Mouse (Mus musculus): Measurements from ENCODE around the gene Zfp791. TPM values are rescaled to one million over a fixed set of nuclear protein-coding genes. Genes with fewer than 3 reads are reported as not detected.
"Not testable (repeated sequence)": the region's sequence is repeated elsewhere in the genome, so short reads cannot be mapped to it uniquely, and the experiment has no call there.

Gene Zfp791
- 1 to 10 TPM; 6.7 to 7.2 TPM for total RNA-seq (2021)
- long read RNA-seq, partial matches to known transcripts: 0 of 2 reads
- long read RNA-seq, other reads (novel, unspliced or antisense): 0 of 2 reads

DNA sequence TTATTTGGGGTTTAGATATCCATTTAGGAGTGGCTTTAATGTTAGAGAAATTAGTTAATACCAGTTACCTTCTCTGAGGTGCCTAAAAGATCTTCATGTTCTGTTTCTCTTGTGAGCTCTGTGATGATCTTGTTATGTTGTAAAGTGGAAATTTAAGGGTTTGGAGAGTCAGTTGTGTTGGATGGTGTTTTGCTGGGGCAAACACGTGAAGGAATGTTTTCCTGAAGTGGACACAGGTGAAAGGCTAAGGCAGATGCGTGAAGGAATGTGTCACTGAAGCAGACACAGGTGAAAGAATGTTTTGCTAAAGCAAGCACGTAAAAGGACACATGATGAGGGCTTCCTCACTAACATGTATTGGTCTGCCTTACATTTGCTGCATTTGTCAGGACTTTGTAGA lies at the start of gene Zfp791:
TSS of gene Zfp791 (minus strand) at position 101 of the 400 bp plus-strand sequence.
- no peak for DNase-seq (ENCODE audit: low spot score in 2 of 2)

DNA sequence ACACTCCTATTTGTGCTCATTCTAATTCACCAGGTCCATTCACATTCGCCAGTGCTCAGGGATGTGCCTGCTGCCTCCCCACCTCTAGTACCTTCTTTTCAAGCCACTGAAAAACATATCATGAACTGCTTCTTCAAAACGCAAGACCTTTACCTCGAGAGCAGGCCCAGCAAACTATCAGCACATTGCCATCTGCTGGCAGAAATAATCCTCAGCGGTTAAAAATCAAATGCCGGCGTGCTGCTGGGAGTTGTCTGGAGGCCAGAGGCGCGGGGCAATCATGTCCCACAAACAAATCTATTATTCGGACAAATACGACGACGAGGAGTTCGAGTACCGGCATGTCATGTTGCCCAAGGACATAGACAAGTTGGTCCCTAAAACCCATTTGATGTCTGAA lies 48.4 kb upstream of the Zfp791 start:
- peak in 1 of 2 experiments; percentile 72 for DNase-seq (ENCODE audit: low spot score in 2 of 2)

GRCm38 (mm10) chr8:85151624-85152023 lies 28.7 kb upstream of the Zfp791 start, which contains the start of gene Cks1brt:
Gene Cks1brt (plus strand): TSS chr8:85151924.
- no peak for DNase-seq (ENCODE audit: low spot score in 2 of 2)

- DNase-seq (ENCODE audit: low spot score in 2 of 2): no peak
These were observed 19.6 kb upstream of the Zfp791 start for GRCm38 (mm10) chr8:85142516-85142915.

DNA sequence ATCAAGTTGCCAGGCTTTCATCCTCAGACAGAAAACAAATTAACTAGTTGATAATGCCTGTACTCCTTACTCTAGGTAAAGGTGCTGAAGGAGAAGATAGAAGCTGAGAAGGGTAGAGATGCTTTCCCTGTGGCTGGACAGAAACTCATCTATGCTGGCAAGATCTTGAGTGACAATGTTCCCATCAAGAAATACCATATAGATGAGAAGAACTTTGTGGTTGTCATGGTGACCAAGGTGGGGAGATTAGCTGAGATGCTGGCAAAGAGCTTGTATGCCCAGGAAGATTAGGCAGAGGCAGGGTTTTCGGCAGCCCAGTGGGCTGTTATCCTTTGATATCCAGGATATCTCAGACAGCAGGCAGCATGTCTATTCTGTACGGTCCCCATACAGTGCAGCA lies 12.8 kb upstream of the Zfp791 start:
- not testable (repeated sequence) for DNase-seq (ENCODE audit: low spot score in 2 of 2)

DNA sequence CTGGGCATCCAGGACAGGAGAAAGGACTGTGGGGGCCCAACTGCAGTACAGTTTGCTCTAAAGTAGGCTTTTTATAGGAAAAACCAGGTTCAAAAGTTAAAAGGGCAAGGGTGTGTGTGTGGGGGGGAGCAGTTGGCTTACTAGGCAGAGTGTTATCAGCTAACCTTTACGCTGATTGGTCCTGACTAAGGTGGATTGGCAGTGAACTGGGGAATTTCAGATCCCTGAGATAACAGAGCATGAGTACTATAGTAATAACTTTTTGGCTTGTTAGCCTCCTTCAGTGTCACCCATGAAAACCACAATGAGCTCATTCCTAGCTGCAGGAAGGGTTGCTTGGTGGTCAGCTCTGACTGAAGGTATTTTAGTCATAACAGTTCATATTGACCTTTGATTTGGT lies 9.4 kb upstream of the Zfp791 start:
- DNase-seq (ENCODE audit: low spot score in 2 of 2): no peak

- DNase-seq (ENCODE audit: low spot score in 2 of 2): no peak
These were observed 796 bp upstream of the Zfp791 start for GRCm38 (mm10) chr8:85123691-85124090.

DNA sequence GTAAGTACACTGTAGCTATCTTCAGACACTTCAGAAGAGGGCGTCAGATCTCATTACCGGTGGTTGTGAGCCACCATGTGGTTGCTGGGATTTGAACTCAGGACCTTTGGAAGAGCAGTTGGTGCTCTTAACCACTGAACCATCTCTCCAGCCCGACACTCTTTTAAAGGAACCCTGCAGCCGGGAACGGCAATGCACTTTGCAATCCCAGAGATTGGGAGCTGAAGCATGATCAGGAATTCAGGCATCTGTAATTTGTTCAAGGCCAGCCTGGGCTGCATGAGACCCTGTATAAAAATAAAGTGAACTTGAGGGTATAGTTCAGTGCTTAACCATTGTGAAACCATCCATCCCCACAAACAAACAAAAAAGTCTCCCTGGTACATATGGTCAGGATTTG lies 2.6 kb downstream of the Zfp791 start:
- not testable (repeated sequence) for DNase-seq (ENCODE audit: low spot score in 2 of 2)

DNA sequence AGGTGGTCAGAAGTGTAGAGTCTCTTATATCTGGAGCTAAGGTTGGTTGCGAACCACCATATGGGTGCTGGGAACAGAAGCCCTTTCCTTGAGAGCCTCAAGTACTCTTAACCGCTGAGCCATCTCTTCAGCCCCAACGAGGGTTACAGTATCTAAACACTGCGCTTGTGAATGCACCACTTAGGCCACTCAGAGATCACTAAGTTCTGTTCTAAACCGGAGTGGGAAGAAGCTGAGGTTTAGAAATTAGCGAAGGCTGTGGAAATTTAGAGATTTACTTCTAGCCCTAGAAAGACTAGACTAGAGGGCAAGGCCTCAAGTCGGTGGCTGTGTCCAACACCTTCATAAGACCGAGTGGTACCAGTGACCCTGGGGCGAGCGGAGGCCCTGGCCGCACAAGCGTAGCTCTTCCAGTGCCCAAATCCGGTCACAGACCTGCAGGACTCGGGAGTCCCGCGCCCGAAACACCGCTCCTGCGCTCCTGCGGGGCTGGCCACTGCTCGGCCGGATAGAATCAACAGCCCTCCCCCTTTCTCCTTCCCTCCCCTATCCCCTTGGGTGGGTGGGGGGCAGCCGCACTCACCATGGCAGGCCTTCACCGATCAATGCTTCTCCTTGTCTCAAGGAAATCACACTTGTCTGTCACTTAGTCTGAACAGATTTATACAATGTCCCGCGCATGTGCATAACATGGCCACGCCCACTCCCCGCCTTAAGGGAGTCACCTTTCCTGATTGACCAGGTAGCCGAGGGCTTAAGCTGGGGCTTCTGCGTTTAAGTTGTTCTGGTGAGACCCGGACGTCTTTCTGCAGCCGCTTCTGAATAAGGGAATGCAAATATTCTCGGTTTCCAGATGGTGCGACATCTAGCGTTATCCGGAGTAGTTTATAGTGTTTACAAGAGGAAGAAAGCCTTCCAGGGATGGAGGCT lies 3.6 kb downstream of the Zfp791 start:
- peak; percentile 68 to 87 for DNase-seq (ENCODE audit: low spot score in 2 of 2)

GRCm38 (mm10) chr8:85116984-85117383 lies 5.9 kb downstream of the Zfp791 start:
- no peak for DNase-seq (ENCODE audit: low spot score in 2 of 2)

DNA sequence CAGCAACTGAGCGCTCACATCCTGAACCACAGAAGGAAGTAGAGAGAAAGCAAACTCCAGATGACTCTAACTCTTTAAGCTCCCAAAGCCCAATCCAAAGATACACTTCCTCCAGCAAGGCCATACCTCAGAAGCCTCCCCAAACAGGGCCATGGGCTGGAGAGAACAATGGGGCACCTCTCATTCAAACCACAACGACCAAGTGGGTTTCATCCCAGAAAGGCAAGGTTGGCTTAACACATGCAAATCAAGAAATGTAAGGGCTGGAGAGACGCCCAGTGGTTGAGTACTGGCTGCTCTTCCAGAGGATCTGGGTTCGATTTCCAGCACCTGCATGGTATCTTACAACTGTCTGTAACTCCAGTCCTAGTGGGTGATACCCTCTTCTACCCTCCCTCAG lies 7.4 kb downstream of the Zfp791 start:
- no peak for DNase-seq (ENCODE audit: low spot score in 2 of 2)

DNA sequence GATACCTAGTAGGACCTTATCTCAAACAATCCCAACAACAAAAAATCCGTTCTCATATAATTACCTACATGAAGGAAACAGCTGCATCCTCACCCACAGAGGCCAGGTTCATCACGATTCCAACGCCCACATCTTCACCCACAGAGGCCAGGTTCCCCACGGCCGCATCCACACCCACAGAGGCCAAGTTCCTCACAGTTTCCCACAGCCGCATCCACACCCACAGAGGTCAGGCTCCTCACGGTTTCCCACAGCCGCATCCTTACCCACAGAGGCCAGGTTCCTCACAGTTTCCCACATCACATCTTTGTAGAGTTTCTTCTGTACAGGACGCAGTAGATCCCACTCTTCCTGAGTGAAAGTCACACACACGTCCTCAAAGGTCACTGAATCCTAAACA lies 9.7 kb downstream of the Zfp791 start:
- no peak for DNase-seq (ENCODE audit: low spot score in 2 of 2)

DNA sequence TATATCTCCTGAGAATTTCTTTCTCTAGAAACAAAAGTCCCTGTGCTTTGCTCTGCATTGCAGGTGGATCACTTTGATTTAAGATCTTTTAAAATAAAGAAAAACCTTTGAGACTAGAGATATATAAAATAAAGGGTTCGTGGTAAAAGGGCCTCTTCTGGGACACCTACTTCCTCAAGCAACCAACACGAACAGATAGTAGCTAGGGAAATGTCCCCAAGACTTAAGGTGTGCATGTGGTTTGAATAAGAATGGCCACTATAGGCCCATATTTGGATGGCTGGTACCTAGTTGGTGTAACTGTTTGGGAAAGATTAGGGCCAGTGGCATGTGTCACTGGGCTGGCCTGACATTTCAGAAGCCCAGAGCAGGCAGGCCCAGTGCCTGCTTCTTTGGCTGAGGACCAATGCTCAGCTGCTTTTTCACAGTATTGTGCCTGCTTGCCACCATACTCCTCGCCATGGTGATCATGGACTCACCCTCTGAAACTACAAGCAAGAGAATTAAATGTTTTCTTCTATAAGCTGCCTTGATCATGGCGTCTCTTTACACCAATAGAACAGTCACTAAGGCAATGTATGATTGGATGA lies 22.7 kb downstream of the Zfp791 start:
- DNase-seq (ENCODE audit: low spot score in 2 of 2): no peak

DNA sequence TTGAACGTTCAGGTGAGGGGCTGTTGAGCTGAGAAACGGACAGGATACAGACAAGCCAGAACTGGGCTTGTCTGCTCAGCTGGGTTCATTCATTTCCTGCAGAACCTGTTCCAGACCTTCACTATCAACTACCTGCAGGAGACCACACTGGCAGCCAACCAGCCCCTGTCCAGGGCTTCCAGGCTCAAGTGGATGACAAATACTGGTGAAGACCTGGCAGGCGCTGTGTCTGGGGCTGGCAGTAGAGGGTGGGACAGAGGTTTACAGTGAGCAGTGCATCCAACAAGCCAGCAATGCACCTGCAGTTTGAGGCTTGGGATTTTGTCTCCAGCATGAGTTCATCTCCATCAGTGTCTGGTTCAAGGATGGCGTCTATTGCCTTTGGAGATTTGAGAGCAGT lies 26.0 kb downstream of the Zfp791 start:
- DNase-seq (ENCODE audit: low spot score in 2 of 2): no peak

- DNase-seq (ENCODE audit: low spot score in 2 of 2): no peak
These were observed 26.7 kb downstream of the Zfp791 start for GRCm38 (mm10) chr8:85096196-85096595.

GRCm38 (mm10) chr8:85095566-85095965 lies 27.3 kb downstream of the Zfp791 start:
- no peak for DNase-seq (ENCODE audit: low spot score in 2 of 2)

DNA sequence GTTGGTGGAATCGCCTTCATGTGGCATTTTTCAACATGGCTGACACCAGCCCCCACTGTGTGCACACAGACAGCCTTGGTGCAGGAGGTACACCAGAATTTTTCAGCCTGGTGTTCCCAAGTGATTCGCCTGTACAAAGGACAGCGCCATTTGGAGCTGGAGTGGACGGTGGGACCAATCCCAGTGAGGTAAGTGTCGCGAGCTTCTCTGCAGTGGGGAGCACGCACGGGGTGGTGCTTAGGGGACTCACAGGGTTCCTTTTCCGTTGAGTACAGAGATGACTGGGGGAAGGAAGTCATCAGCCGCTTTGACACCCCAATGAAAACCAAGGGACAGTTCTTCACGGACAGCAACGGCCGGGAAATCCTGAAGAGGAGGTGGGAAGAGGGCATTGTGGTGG lies 27.8 kb downstream of the Zfp791 start:
- DNase-seq (ENCODE audit: low spot score in 2 of 2): no peak

DNA sequence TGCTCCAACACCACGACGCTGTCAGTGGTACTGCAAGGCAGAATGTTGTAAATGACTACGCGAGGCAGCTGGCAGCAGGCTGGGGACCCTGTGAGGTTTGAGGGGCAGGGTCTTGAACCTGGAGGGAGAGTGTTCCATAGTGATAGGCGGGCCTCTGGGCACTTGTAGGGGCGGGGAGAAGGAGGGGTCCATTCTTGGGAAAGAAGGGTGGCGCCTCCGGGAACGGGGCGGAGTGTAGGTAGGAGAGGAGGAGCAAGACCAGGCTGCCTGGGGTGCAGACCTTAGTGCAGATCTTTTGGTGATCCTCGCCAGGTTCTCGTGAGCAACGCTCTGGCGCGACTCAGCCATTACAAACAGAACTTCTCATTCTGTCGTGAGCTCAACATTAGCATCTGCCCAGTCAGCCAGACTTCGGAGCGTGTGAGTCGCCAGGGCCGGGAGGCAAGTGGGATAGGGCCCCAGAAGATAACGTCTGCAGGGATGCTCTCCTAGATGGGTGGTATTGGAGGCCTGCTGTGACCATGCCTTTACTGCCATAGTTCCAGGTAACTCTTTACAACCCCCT lies 31.3 kb downstream of the Zfp791 start:
- no peak for DNase-seq (ENCODE audit: low spot score in 2 of 2)

DNA sequence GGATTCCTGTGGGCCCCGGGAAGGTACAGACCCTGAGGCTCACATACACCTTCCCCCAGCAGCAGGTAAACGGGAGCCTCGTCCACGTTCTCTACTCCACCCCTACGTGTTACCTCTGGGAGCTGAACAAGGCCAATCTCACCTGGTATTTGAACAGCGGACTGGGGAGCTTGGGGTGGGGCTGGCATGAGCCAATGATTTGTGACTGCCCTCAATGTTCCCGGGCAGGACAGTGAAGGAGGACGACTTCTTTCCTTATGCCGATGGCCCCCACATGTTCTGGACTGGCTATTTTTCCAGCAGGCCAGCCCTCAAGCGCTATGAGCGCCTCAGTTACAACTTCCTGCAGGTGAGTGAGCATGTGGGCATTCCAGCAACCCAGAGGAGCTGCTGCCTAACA lies 32.0 kb downstream of the Zfp791 start:
- DNase-seq (ENCODE audit: low spot score in 2 of 2): no peak

DNA sequence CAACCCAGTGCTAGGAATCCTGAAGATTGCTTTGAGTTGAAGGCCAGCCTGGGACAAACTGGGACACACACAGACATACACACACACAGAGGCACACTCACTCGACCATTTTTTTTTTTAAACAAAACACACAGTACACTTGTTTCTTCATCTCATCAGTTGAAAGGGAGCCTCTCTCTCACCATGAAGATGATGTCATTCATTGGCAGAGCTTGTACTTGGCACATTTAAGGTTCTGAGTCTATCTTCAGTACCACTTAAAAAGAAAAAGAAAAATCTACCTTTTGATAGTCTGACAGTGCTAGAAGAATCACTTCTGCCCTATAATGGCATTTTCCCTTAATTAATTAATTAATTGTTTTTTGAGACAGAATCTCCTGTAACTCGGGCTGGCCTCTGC lies 34.1 kb downstream of the Zfp791 start:
- DNase-seq (ENCODE audit: low spot score in 2 of 2): no peak

DNA sequence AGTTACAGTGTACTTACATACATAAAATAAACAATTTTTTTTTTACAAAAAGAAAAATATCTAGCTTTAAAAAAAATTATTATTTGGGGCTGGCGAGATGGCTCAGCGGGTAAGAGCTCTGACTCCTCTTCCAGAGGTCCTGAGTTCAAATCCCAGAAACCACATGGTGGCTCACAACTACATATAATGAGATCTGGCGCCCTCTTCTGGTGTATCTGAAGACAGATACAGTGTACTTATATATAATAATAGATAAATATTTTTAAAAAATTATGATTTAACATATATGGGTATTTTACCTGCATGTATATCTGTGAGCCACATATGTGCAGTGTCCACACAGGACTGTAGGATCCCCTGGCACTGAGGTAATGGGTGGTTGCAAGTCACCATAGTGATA lies 36.7 kb downstream of the Zfp791 start:
- DNase-seq (ENCODE audit: low spot score in 2 of 2): no peak

DNA sequence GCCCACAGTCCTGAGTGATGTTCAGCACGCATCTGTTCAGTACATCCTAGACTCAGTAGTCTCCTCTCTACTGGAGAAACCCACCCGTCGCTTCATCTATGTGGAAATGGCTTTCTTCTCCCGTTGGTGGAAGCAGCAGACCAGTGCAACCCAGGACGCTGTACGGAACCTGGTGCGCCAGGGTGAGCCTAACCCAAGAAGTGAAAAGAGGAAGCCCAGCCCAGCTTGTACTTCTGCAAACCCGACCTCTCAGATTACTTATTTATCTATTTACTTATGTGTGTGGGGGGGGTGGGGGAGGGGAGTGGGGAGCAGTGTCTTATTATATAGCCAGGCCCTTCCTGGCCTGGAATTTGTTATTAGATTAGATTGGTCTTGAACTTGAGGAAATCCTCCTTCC lies 38.3 kb downstream of the Zfp791 start:
- no peak for DNase-seq (ENCODE audit: low spot score in 2 of 2)
